Comparison of ENCODE assay signal across 8 mouse cellular contexts in genomic region chr14:33351019-33351418, GRCm38 (mm10).
DNase-seq lines count a peak whose midpoint lies in the region; ATAC-seq and TF ChIP-seq lines count a peak whose summit lies in the region.

No protein-coding gene starts in this region.

- no peaks in the 10 kb centered on the region for H3K36me3 ChIP-seq in heart, embryonic 13.5 days
- no peaks in the 10 kb centered on the region for H3K36me3 ChIP-seq in forebrain, embryonic 16.5 days (ENCODE audit: control insufficient read depth, insufficient read depth)
- H3K36me3 ChIP-seq in liver, embryonic 12.5 days = no peaks in the 10 kb centered on the region
- H3K36me3 ChIP-seq in neural tube, embryonic 11.5 days (ENCODE audit: control insufficient read depth, insufficient read depth, low read length) = no peaks in the 10 kb centered on the region
- H3K36me3 ChIP-seq in thymus, adult 2 months (ENCODE audit: control insufficient read depth, insufficient read depth, low read length) = no peaks in the 10 kb centered on the region

- ATAC-seq in heart, embryonic 13.5 days (ENCODE audit: extremely low read depth, insufficient number of reproducible peaks, low FRiP score, low TSS enrichment) = no peak
- ATAC-seq in forebrain, embryonic 16.5 days = no peak
- ATAC-seq in liver, embryonic 12.5 days = no peak
- ATAC-seq in neural tube, embryonic 11.5 days (ENCODE audit: insufficient read depth, low FRiP score, low TSS enrichment) = no peak
- ATAC-seq in cerebellum, adult (ENCODE audit: insufficient number of reproducible peaks, low FRiP score, low TSS enrichment) = no peak

- peaks cover 82% of the 10 kb centered on the region for H3K27me3 ChIP-seq in heart, embryonic 13.5 days (replicated peaks)
- H3K27me3 ChIP-seq in forebrain, embryonic 16.5 days (replicated peaks; ENCODE audit: control insufficient read depth, insufficient read depth, low read length) = peaks cover 19% of the 10 kb centered on the region
- peaks cover 50% of the 10 kb centered on the region for H3K27me3 ChIP-seq in liver, embryonic 12.5 days (replicated peaks)
- H3K27me3 ChIP-seq in neural tube, embryonic 11.5 days (ENCODE audit: control insufficient read depth, insufficient read depth, low read length) = peaks cover 40% of the 10 kb centered on the region
- H3K27me3 ChIP-seq in thymus, adult 2 months (ENCODE audit: control insufficient read depth, insufficient read depth, low read length) = peaks cover 3% of the 10 kb centered on the region; the same call in 1 of the 2 replicates

- peak overlapping the region; percentile 87 for H3K4me2 ChIP-seq in heart, embryonic 13.5 days
- peak overlapping the region; percentile 77 for H3K4me2 ChIP-seq in forebrain, embryonic 16.5 days (ENCODE audit: low read length)
- H3K4me2 ChIP-seq in liver, embryonic 12.5 days = peak overlapping the region; percentile 64
- H3K4me2 ChIP-seq in neural tube, embryonic 11.5 days (ENCODE audit: low read depth) = peak overlapping the region; percentile 69

- peak overlapping the region; percentile 75 for H3K9ac ChIP-seq in heart, embryonic 13.5 days
- peak overlapping the region; percentile 63 for H3K9ac ChIP-seq in forebrain, embryonic 16.5 days (replicated peaks; ENCODE audit: low read depth, low read length)
- H3K9ac ChIP-seq in liver, embryonic 12.5 days = no peak overlapping the region
- peak overlapping the region; percentile 7 for H3K9ac ChIP-seq in neural tube, embryonic 11.5 days (ENCODE audit: low read length)

- H3K9me3 ChIP-seq in heart, embryonic 13.5 days = no peaks in the 10 kb centered on the region
- no peaks in the 10 kb centered on the region for H3K9me3 ChIP-seq in forebrain, embryonic 16.5 days (ENCODE audit: control insufficient read depth, low read length)
- no peaks in the 10 kb centered on the region for H3K9me3 ChIP-seq in liver, embryonic 12.5 days (replicated peaks)
- H3K9me3 ChIP-seq in neural tube, embryonic 11.5 days (ENCODE audit: control insufficient read depth, low read length) = no peaks in the 10 kb centered on the region

- TF ChIP-seq CTCF in thymus, adult 2 months (IDR thresholded peaks at IDR 0.05; ENCODE audit: borderline replicate concordance, control insufficient read depth, extremely low read depth, insufficient read depth, low read length, poor library complexity) = no peak

- WGBS in heart, embryonic 13.5 days = 1% methylated on average over 32 of the region's 42 CpGs
- under 1% methylated on average over 39 of the region's 42 CpGs for WGBS in forebrain, embryonic 16.5 days
- WGBS in liver, embryonic 12.5 days (ENCODE audit: insufficient replicate concordance) = 2% methylated on average over 32 of the region's 42 CpGs
- WGBS in neural tube, embryonic 11.5 days = 2% methylated on average over 33 of the region's 42 CpGs
- WGBS in thymus, adult 2 months = 4% methylated on average over 42 of the region's 42 CpGs

- TF ChIP-seq POLR2A in thymus, adult 2 months (IDR thresholded peaks at IDR 0.05; ENCODE audit: control insufficient read depth, extremely low read depth, insufficient read depth, low read length, poor library complexity) = no peak

- intact Hi-C loops in heart, postnatal 25 days (cut with DNase I) = no loop called here

- peak overlapping the region; percentile 54 for H3K4me3 ChIP-seq in heart, embryonic 13.5 days
- peak overlapping the region; percentile 47 for H3K4me3 ChIP-seq in forebrain, embryonic 16.5 days (replicated peaks; ENCODE audit: low read length)
- H3K4me3 ChIP-seq in liver, embryonic 12.5 days = peak overlapping the region; percentile 41
- peak overlapping the region; percentile 34 for H3K4me3 ChIP-seq in neural tube, embryonic 11.5 days (ENCODE audit: low read depth, low read length)
- H3K4me3 ChIP-seq in thymus, adult 2 months (ENCODE audit: control insufficient read depth, insufficient read depth, low read length) = no peak overlapping the region

- DNase-seq in heart, postnatal 25 days (ENCODE audit: low spot score) = no peak
- no peak for DNase-seq in neural tube, embryonic 11.5 days (ENCODE audit: low spot score)
- DNase-seq in layer of hippocampus, adult 9-10 months (ENCODE audit: low spot score) = no peak
- no peak for DNase-seq in thymus, adult 2 months

- H3K4me1 ChIP-seq in heart, embryonic 13.5 days = peaks cover 43% of the 10 kb centered on the region
- peaks cover 5% of the 10 kb centered on the region; the same call in 1 of the 2 replicates for H3K4me1 ChIP-seq in forebrain, embryonic 16.5 days (replicated peaks; ENCODE audit: control insufficient read depth, insufficient read depth, low read length)
- H3K4me1 ChIP-seq in liver, embryonic 12.5 days = peaks cover 5% of the 10 kb centered on the region; the same call in 1 of the 2 replicates
- no peaks in the 10 kb centered on the region for H3K4me1 ChIP-seq in neural tube, embryonic 11.5 days (ENCODE audit: control insufficient read depth, insufficient read depth, low read length)
- no peaks in the 10 kb centered on the region; the same call in 1 of the 2 replicates for H3K4me1 ChIP-seq in thymus, adult 2 months (replicated peaks; ENCODE audit: control insufficient read depth, insufficient read depth, low read length)

- H3K27ac ChIP-seq in heart, embryonic 13.5 days (replicated peaks) = no peak overlapping the region
- no peak overlapping the region for H3K27ac ChIP-seq in forebrain, embryonic 16.5 days (ENCODE audit: low read length)
- H3K27ac ChIP-seq in liver, embryonic 12.5 days = no peak overlapping the region
- no peak overlapping the region for H3K27ac ChIP-seq in neural tube, embryonic 11.5 days (ENCODE audit: low read depth, low read length)
- no peak overlapping the region for H3K27ac ChIP-seq in thymus, adult 2 months (ENCODE audit: control insufficient read depth, insufficient read depth, low read length)
